Mouse (Mus musculus): Measurements from ENCODE around the gene Lhx9.

DNA sequence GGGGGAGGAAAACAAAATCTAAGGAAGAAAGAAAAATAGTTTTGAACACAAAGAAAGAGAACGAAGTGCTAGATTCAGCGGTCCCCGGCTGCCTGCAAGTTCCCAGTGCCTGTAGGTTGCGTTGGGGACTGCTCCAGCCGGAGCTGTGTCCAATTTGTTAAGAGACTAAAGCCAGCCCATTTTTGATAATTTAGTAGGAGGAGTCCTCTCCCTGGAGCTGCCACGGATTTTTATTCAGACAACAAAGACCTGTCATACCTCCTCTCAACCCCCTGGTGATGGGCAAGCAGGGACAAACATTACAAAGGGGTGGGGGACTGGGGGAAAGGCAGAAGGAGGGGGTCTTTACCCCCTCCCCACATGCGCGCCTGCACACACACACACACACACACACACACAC lies 6.1 kb downstream of the Lhx9 start:
- TF ChIP-seq ZC3H11A (IDR thresholded peaks at IDR 0.05; ENCODE audit: borderline replicate concordance, low read depth, low read length): no peak
- no peak for TF ChIP-seq ZNF384 (IDR thresholded peaks at IDR 0.05; ENCODE audit: low read depth, low read length)
- no peak for TF ChIP-seq MAFK (IDR thresholded peaks at IDR 0.05; ENCODE audit: insufficient read depth, low read depth, low read length)

Data from ES-E14 (cell line).